Mouse (Mus musculus) embryo, embryonic 10.5 days (tissue): ENCODE results near the gene Dcbld1.
"Not testable (repeated sequence)": the region's sequence is repeated elsewhere in the genome, so short reads cannot be mapped to it uniquely, and the experiment has no call there.

Experiments
- DNase-seq: peaks from one replicate; pipeline ENCODE4 v3.0.0-alpha.2; 2015; ENCODE audit warnings: low spot score

The Dcbld1 gene

GRCm38 (mm10) chr10:52302271-52302670, 68.9 kb downstream of the Dcbld1 start:
- DNase-seq = no peak

GRCm38 (mm10) chr10:52304574-52304973, 71.2 kb downstream of the Dcbld1 start:
- DNase-seq = no peak

GRCm38 (mm10) chr10:52309196-52309595, 75.8 kb downstream of the Dcbld1 start:
- no peak for DNase-seq

GRCm38 (mm10) chr10:52319506-52320286, 86.3 kb downstream of the Dcbld1 start:
- DNase-seq = no peak

- DNase-seq = no peak
Observed at GRCm38 (mm10) chr10:52321918-52322317, 88.5 kb downstream of the Dcbld1 start.

- peak; percentile 71 for DNase-seq
Observed at GRCm38 (mm10) chr10:52331007-52331406, 97.6 kb downstream of the Dcbld1 start.

GRCm38 (mm10) chr10:52343324-52343723, 109.9 kb downstream of the Dcbld1 start:
- not testable (repeated sequence) for DNase-seq

GRCm38 (mm10) chr10:52353184-52353583, 119.8 kb downstream of the Dcbld1 start:
- DNase-seq = peak; percentile 10

- no peak for DNase-seq
Observed at GRCm38 (mm10) chr10:52358467-52358866, 125.0 kb downstream of the Dcbld1 start, which contains the start of gene Gm26741. TSS of gene Gm26741 (plus strand) at chr10:52358767.

GRCm38 (mm10) chr10:52360241-52360735, 126.9 kb downstream of the Dcbld1 start:
- no peak for DNase-seq

- no peak for DNase-seq
Observed at GRCm38 (mm10) chr10:52360862-52361609, 127.6 kb downstream of the Dcbld1 start.

GRCm38 (mm10) chr10:52368376-52368775, 135.0 kb downstream of the Dcbld1 start:
- no peak for DNase-seq
